Mouse (Mus musculus) kidney, embryonic 14.5 days (tissue): ENCODE measurements around the gene Srebf1. TPM values are rescaled to one million over a fixed set of nuclear protein-coding genes. Genes with fewer than 3 reads are reported as not detected.

ENCODE experiments used
- ATAC-seq: fragments of 200-750 bp; cut with Nextera tagmentation; 2 replicates; pipeline ENCODE4 v1.8.0; 2017; ENCODE audit warnings: moderate number of reproducible peaks, mild to moderate bottlenecking, moderate TSS enrichment, moderate library complexity; ENCODE audit not compliant: low FRiP score, low TSS enrichment
- H3K27ac ChIP-seq: fragments of 300-500 bp; sonication (generic); 2 replicates; pipeline ENCODE4 v1.5.1; 2014; ENCODE audit warnings: low read depth, mild to moderate bottlenecking, low read length, moderate library complexity, mixed read lengths
- H3K27me3 ChIP-seq: fragments of 300-500 bp; sonication (generic); 2 replicates; pipeline ENCODE4 v1.6.1; 2014; ENCODE audit warnings: mild to moderate bottlenecking, low read length; ENCODE audit not compliant: control insufficient read depth, insufficient read depth
- H3K36me3 ChIP-seq: fragments of 300-500 bp; sonication (generic); 2 replicates; pipeline ENCODE4 v1.6.1; 2014; ENCODE audit warnings: low read length, mixed read lengths; ENCODE audit not compliant: control insufficient read depth, insufficient read depth
- H3K4me1 ChIP-seq: fragments of 300-500 bp; sonication (generic); 2 replicates; pipeline ENCODE4 v1.6.1; 2014; ENCODE audit warnings: low read length, mixed read lengths; ENCODE audit not compliant: control insufficient read depth, insufficient read depth
- H3K4me2 ChIP-seq: fragments of 300-500 bp; sonication (generic); replicated peaks from 2 replicates; pipeline ENCODE4 v1.6.1; 2014; ENCODE audit warnings: low read depth, mild to moderate bottlenecking, low read length
- H3K4me3 ChIP-seq: fragments of 300-500 bp; sonication (generic); 2 replicates; pipeline ENCODE4 v1.5.1; 2014; ENCODE audit warnings: mild to moderate bottlenecking, low read length
- H3K9ac ChIP-seq: fragments of 300-500 bp; sonication (generic); 2 replicates; pipeline ENCODE4 v1.6.1; 2014; ENCODE audit warnings: low read depth, mild to moderate bottlenecking, low read length, moderate library complexity
- H3K9me3 ChIP-seq: fragments of 300-500 bp; sonication (generic); 2 replicates; pipeline ENCODE4 v1.6.1; 2016; ENCODE audit warnings: low read length; ENCODE audit not compliant: control insufficient read depth
- WGBS: fragments of 180-500 bp; shearing (Covaris S2); extraction: QIAGEN DNeasy Blood & Tissue Kit; methylation state at CpG from one replicate; pipeline ENCODE4 v1.1.7; 2014; 5-methylcytosine and 5-hydroxymethylcytosine counted together
- polyA plus RNA-seq: library from polyadenylated mRNA; unstranded; fragments of >200 nt; fragmentation: Nextera tagmentation; extraction: Ambion mirVana; gene quantifications from 2 replicates; pipeline ENCODE4 v1.2.1, GENCODE M21; 2014

The Srebf1 gene
- polyA plus RNA-seq, 1 experiment from 2014 or later, result 58.8 TPM

- peaks cover 27% of the 10 kb centered on the region for H3K4me1 ChIP-seq
- no peaks in the 10 kb centered on the region for H3K9me3 ChIP-seq
- H3K4me3 ChIP-seq, result no peak overlapping the region
- 77% methylated on average over 9 of the region's 9 CpGs for WGBS
- no peak for ATAC-seq
- H3K27ac ChIP-seq, result no peak overlapping the region
- no peak overlapping the region for H3K9ac ChIP-seq
- H3K36me3 ChIP-seq, result peaks cover 16% of the 10 kb centered on the region
- H3K27me3 ChIP-seq, result no peaks in the 10 kb centered on the region
- H3K4me2 ChIP-seq, result no peak overlapping the region
Observed at GRCm38 (mm10) chr11:60161146-60161874, 61.1 kb downstream of the Srebf1 start.

GRCm38 (mm10) chr11:60160454-60161114, 61.8 kb downstream of the Srebf1 start:
- peaks cover 27% of the 10 kb centered on the region for H3K4me1 ChIP-seq
- H3K4me2 ChIP-seq, result no peak overlapping the region
- peaks cover 16% of the 10 kb centered on the region for H3K36me3 ChIP-seq
- H3K27me3 ChIP-seq, result no peaks in the 10 kb centered on the region
- no peak overlapping the region; the same call in 1 of the 2 replicates for H3K9ac ChIP-seq
- H3K4me3 ChIP-seq, result no peak overlapping the region
- ATAC-seq, result no peak
- H3K27ac ChIP-seq, result no peak overlapping the region
- H3K9me3 ChIP-seq, result no peaks in the 10 kb centered on the region
- WGBS, result 70% methylated on average over 3 of the region's 3 CpGs

GRCm38 (mm10) chr11:60159955-60160354, 62.4 kb downstream of the Srebf1 start:
- H3K27me3 ChIP-seq, result no peaks in the 10 kb centered on the region
- no peak for ATAC-seq
- peaks cover 24% of the 10 kb centered on the region for H3K4me1 ChIP-seq
- no peak overlapping the region for H3K4me3 ChIP-seq
- no peak overlapping the region for H3K27ac ChIP-seq
- H3K9me3 ChIP-seq, result no peaks in the 10 kb centered on the region
- H3K9ac ChIP-seq, result no peak overlapping the region; the same call in 1 of the 2 replicates
- 92% methylated on average over 5 of the region's 5 CpGs for WGBS
- H3K4me2 ChIP-seq, result no peak overlapping the region
- peaks cover 19% of the 10 kb centered on the region for H3K36me3 ChIP-seq

- Histone ChIP-seq H3K9me3 (no peaks in the 10 kb centered on the region), H3K4me1 (peaks cover 8% of the 10 kb centered on the region; the same call in 1 of the 2 replicates), H3K27me3 (no peaks in the 10 kb centered on the region), H3K4me2 (no peak overlapping the region), H3K27ac (no peak overlapping the region), H3K4me3 (no peak overlapping the region), H3K9ac (no peak overlapping the region), H3K36me3 (peaks cover 28% of the 10 kb centered on the region)
- 86% methylated on average over 4 of the region's 4 CpGs for WGBS
- no peak for ATAC-seq
Observed at GRCm38 (mm10) chr11:60158271-60158670, 64.1 kb downstream of the Srebf1 start.

GRCm38 (mm10) chr11:60155690-60156089, 66.7 kb downstream of the Srebf1 start:
- H3K9me3 ChIP-seq, result no peaks in the 10 kb centered on the region
- 87% methylated on average over 5 of the region's 5 CpGs for WGBS
- no peak overlapping the region for H3K4me2 ChIP-seq
- no peak overlapping the region for H3K4me3 ChIP-seq
- H3K9ac ChIP-seq, result no peak overlapping the region
- no peak for ATAC-seq
- no peaks in the 10 kb centered on the region for H3K27me3 ChIP-seq
- H3K27ac ChIP-seq, result no peak overlapping the region
- peaks cover 2% of the 10 kb centered on the region; the same call in 1 of the 2 replicates for H3K4me1 ChIP-seq
- H3K36me3 ChIP-seq, result peaks cover 28% of the 10 kb centered on the region

GRCm38 (mm10) chr11:60153936-60154335, 68.4 kb downstream of the Srebf1 start:
- H3K4me2 ChIP-seq, result no peak overlapping the region

GRCm38 (mm10) chr11:60152339-60152738, 70.0 kb downstream of the Srebf1 start:
- H3K9me3 ChIP-seq, result no peaks in the 10 kb centered on the region
- no peaks in the 10 kb centered on the region for H3K27me3 ChIP-seq
- H3K9ac ChIP-seq, result no peak overlapping the region
- no peak overlapping the region for H3K4me3 ChIP-seq
- H3K27ac ChIP-seq, result no peak overlapping the region
- H3K4me1 ChIP-seq, result no peaks in the 10 kb centered on the region
- WGBS, result 94% methylated on average over 1 of the region's 1 CpGs
- H3K4me2 ChIP-seq, result no peak overlapping the region
- ATAC-seq, result no peak
- peaks cover 25% of the 10 kb centered on the region; the same call in 1 of the 2 replicates for H3K36me3 ChIP-seq

More at GRCm38 (mm10) chr11:60153936-60154335, 68.4 kb downstream of the Srebf1 start:
- Histone ChIP-seq H3K9me3 (no peaks in the 10 kb centered on the region), H3K27me3 (no peaks in the 10 kb centered on the region), H3K4me1 (no peaks in the 10 kb centered on the region), H3K4me3 (no peak overlapping the region), H3K36me3 (peaks cover 21% of the 10 kb centered on the region; the same call in 1 of the 2 replicates), H3K9ac (no peak overlapping the region), H3K27ac (no peak overlapping the region)
- ATAC-seq, result no peak
- 91% methylated on average over 3 of the region's 3 CpGs for WGBS

- Histone ChIP-seq H3K9me3 (no peaks in the 10 kb centered on the region), H3K4me2 (no peak overlapping the region), H3K9ac (no peak overlapping the region), H3K4me1 (no peaks in the 10 kb centered on the region), H3K27ac (no peak overlapping the region), H3K27me3 (no peaks in the 10 kb centered on the region), H3K4me3 (no peak overlapping the region), H3K36me3 (peaks cover 29% of the 10 kb centered on the region; the same call in 1 of the 2 replicates)
- no peak for ATAC-seq
- 83% methylated on average over 3 of the region's 3 CpGs for WGBS
Observed at GRCm38 (mm10) chr11:60150677-60151076, 71.7 kb downstream of the Srebf1 start.
